Mouse (Mus musculus): Measurements from ENCODE around the gene Ccdc33. TPM values are rescaled to one million over a fixed set of nuclear protein-coding genes. Genes with fewer than 3 reads are reported as not detected.

Gene Ccdc33
- polyA plus RNA-seq, 1 experiment from 2014 or later = 1.3 TPM

Other genes with a start within 250 kb of the Ccdc33 start
- gene Ubl7, start 207.8 kb downstream of the Ccdc33 start, polyA plus RNA-seq (2015; fragmentation: Nextera tagmentation; extraction: Ambion mirVana) = 108 and 117 TPM in 2 replicates
- gene Sema7a, start 178.7 kb downstream of the Ccdc33 start, polyA plus RNA-seq (2015; fragmentation: Nextera tagmentation; extraction: Ambion mirVana) = 0.65 and 0.93 TPM in 2 replicates
- 9.8 and 9.9 TPM in 2 replicates for gene Cyp11a1, start 112.4 kb downstream of the Ccdc33 start, polyA plus RNA-seq (2015; fragmentation: Nextera tagmentation; extraction: Ambion mirVana)
- 8.7 and 13.9 TPM in 2 replicates for gene Stra6, start 55.0 kb downstream of the Ccdc33 start, polyA plus RNA-seq (2015; fragmentation: Nextera tagmentation; extraction: Ambion mirVana)
- 150 and 165 TPM in 2 replicates for gene Islr, start 85.5 kb upstream of the Ccdc33 start, polyA plus RNA-seq (2015; fragmentation: Nextera tagmentation; extraction: Ambion mirVana)
- gene Islr2, start 85.5 kb upstream of the Ccdc33 start, polyA plus RNA-seq (2015; fragmentation: Nextera tagmentation; extraction: Ambion mirVana) = 0.80 and 0.81 TPM in 2 replicates
- 14.5 and 17.0 TPM in 2 replicates for gene Pml, start 131.0 kb upstream of the Ccdc33 start, polyA plus RNA-seq (2015; fragmentation: Nextera tagmentation; extraction: Ambion mirVana)
- gene Stoml1, start 134.3 kb upstream of the Ccdc33 start, polyA plus RNA-seq (2015; fragmentation: Nextera tagmentation; extraction: Ambion mirVana) = 35.9 and 42.8 TPM in 2 replicates
- gene Loxl1, start 194.4 kb upstream of the Ccdc33 start, polyA plus RNA-seq (2015; fragmentation: Nextera tagmentation; extraction: Ambion mirVana) = 89.8 and 92.4 TPM in 2 replicates

Measured in embryonic facial prominence, embryonic 15.5 days (tissue).